Mouse (Mus musculus): Measurements from ENCODE around the gene Cdk11b. TPM values are rescaled to one million over a fixed set of nuclear protein-coding genes. Genes with fewer than 3 reads are reported as not detected.

Gene Cdk11b
- 100 to 1,000 TPM; 142 to 147 TPM for total RNA-seq (2023)

GRCm38 (mm10) chr4:155624338-155625291 lies at the start of gene Cdk11b:
Gene Cdk11b (plus strand): TSS chr4:155624854.

GRCm38 (mm10) chr4:155601091-155601996 lies 23.3 kb upstream of the Cdk11b start, which contains the start of gene Slc35e2:
Gene Slc35e2 (plus strand): TSS chr4:155601416.

GRCm38 (mm10) chr4:155645308-155645707 lies 20.7 kb downstream of the Cdk11b start, which contains the start of gene Gm10563:
Gene Gm10563 (minus strand): TSS chr4:155645408.

GRCm38 (mm10) chr4:155653086-155653450 lies 28.4 kb downstream of the Cdk11b start, which contains the start of gene Mmp23:
Gene Mmp23 (minus strand): TSS chr4:155653384.

GRCm38 (mm10) chr4:155668689-155669597 lies 44.3 kb downstream of the Cdk11b start, which contains the start of gene Mib2:
Gene Mib2 (minus strand): TSS chr4:155669198.

GRCm38 (mm10) chr4:155694111-155694481 lies 69.4 kb downstream of the Cdk11b start, which contains the start of gene Fndc10:
Gene Fndc10 (plus strand): TSS chr4:155694342.

Other genes with a start within 250 kb of the Cdk11b start
- not detected for gene Gabrd, start 226.7 kb upstream of the Cdk11b start, total RNA-seq (2023)
- gene Cfap74, start 215.7 kb upstream of the Cdk11b start, total RNA-seq (2023), result under 1 TPM; 0.15 to 0.50 TPM
- gene Tmem52, start 155.7 kb upstream of the Cdk11b start, total RNA-seq (2023), result not detected
- 100 to 1,000 TPM; 266 to 293 TPM for gene Gnb1, start 133.5 kb upstream of the Cdk11b start, total RNA-seq (2023)
- 10 to 100 TPM; 50.7 to 51.2 TPM for gene Nadk, start 62.5 kb upstream of the Cdk11b start, total RNA-seq (2023)
- gene Slc35e2, start 23.4 kb upstream of the Cdk11b start, total RNA-seq (2023), result 10 to 100 TPM; 24.5 to 30.3 TPM
- not detected for gene Gm10563, start 20.6 kb downstream of the Cdk11b start, total RNA-seq (2023)
- gene Mmp23, start 28.5 kb downstream of the Cdk11b start, total RNA-seq (2023), result not detected
- 10 to 100 TPM; 45.4 to 47.4 TPM for gene Mib2, start 44.3 kb downstream of the Cdk11b start, total RNA-seq (2023)
- gene Fndc10, start 69.5 kb downstream of the Cdk11b start, total RNA-seq (2023), result 1 to 10 TPM; 3.8 to 5.4 TPM
- 10 to 100 TPM; 78.2 to 97.2 TPM for gene Ssu72, start 79.9 kb downstream of the Cdk11b start, total RNA-seq (2023)
- gene Tmem240, start 109.9 kb downstream of the Cdk11b start, total RNA-seq (2023), result under 1 TPM; 0.52 to 0.65 TPM
- gene Atad3a, start 136.2 kb downstream of the Cdk11b start, total RNA-seq (2023), result 10 to 100 TPM; 49.7 to 54.5 TPM
- gene Vwa1, start 149.8 kb downstream of the Cdk11b start, total RNA-seq (2023), result not detected
- gene Tmem88b, start 161.0 kb downstream of the Cdk11b start, total RNA-seq (2023), result not detected
- gene Ankrd65, start 165.6 kb downstream of the Cdk11b start, total RNA-seq (2023), result not detected
- gene Mrpl20, start 178.0 kb downstream of the Cdk11b start, total RNA-seq (2023), result 10 to 100 TPM; 36.1 to 46.0 TPM
- 100 to 1,000 TPM; 234 to 257 TPM for gene Ccnl2, start 187.6 kb downstream of the Cdk11b start, total RNA-seq (2023)
- 10 to 100 TPM; 69.6 to 73.2 TPM for gene Aurkaip1, start 206.4 kb downstream of the Cdk11b start, total RNA-seq (2023)
- 10 to 100 TPM; 11.4 to 16.3 TPM for gene Mxra8, start 214.8 kb downstream of the Cdk11b start, total RNA-seq (2023)
- 10 to 100 TPM; 63.8 to 68.9 TPM for gene Dvl1, start 222.5 kb downstream of the Cdk11b start, total RNA-seq (2023)
- 1 to 10 TPM; 1.3 to 2.1 TPM for gene Tas1r3, start 238.5 kb downstream of the Cdk11b start, total RNA-seq (2023)
- gene Cptp, start 244.6 kb downstream of the Cdk11b start, total RNA-seq (2023), result 10 to 100 TPM; 13.3 to 18.2 TPM
- gene Ints11, start 244.7 kb downstream of the Cdk11b start, total RNA-seq (2023), result 10 to 100 TPM; 56.0 to 56.7 TPM